Mouse (Mus musculus) embryonic facial prominence, embryonic 13.5 days (tissue): ENCODE measurements around the gene Fam186a. TPM values are rescaled to one million over a fixed set of nuclear protein-coding genes. Genes with fewer than 3 reads are reported as not detected.

ENCODE experiments used
- polyA plus RNA-seq: library from polyadenylated mRNA; unstranded; fragments of >200 nt; fragmentation: Nextera tagmentation; extraction: Ambion mirVana; gene quantifications from 2 replicates; pipeline ENCODE4 v1.2.1, GENCODE M21; 2015

The Fam186a gene
- polyA plus RNA-seq, 1 experiment from 2014 or later, result 0.13 TPM

Other genes starting within 250 kb of the Fam186a start
- 0.37 and 1.0 TPM in 2 replicates for gene Gpd1, start 249.5 kb downstream of the Fam186a start, polyA plus RNA-seq
- gene Cox14, start 241.4 kb downstream of the Fam186a start, polyA plus RNA-seq, result 144 and 179 TPM in 2 replicates
- 70.8 and 71.5 TPM in 2 replicates for gene Cers5, start 194.2 kb downstream of the Fam186a start, polyA plus RNA-seq
- 98.4 and 105 TPM in 2 replicates for gene Lima1, start 91.6 kb downstream of the Fam186a start, polyA plus RNA-seq
- 29.4 and 31.6 TPM in 2 replicates for gene Larp4, start 3.0 kb upstream of the Fam186a start, polyA plus RNA-seq
- 13.0 and 13.1 TPM in 2 replicates for gene Dip2b, start 71.6 kb upstream of the Fam186a start, polyA plus RNA-seq